Mouse (Mus musculus) lung, embryonic 14.5 days (tissue): ENCODE data around the gene Gpr87. TPM values are rescaled to one million over a fixed set of nuclear protein-coding genes. Genes with fewer than 3 reads are reported as not detected.

ENCODE experiments used
- ATAC-seq: fragments of 200-750 bp; cut with Nextera tagmentation; 2 replicates; pipeline ENCODE4 v1.8.0; 2017; ENCODE audit warnings: mild to moderate bottlenecking, moderate TSS enrichment, moderate library complexity; ENCODE audit not compliant: insufficient read depth
- DNase-seq: peaks from one replicate; pipeline ENCODE4 v3.0.0-alpha.2; 2015
- H3K27ac ChIP-seq: fragments of 300-500 bp; sonication (generic); 2 replicates; pipeline ENCODE4 v1.5.1; 2014; ENCODE audit warnings: low read depth, mild to moderate bottlenecking, moderate library complexity
- H3K27me3 ChIP-seq: fragments of 300-500 bp; sonication (generic); 2 replicates; pipeline ENCODE4 v1.6.1; 2014; ENCODE audit warnings: low read length, control low read depth; ENCODE audit not compliant: insufficient read depth
- H3K36me3 ChIP-seq: fragments of 300-500 bp; sonication (generic); 2 replicates; pipeline ENCODE4 v1.6.1; 2014; ENCODE audit warnings: control low read depth; ENCODE audit not compliant: insufficient read depth
- H3K4me1 ChIP-seq: fragments of 300-500 bp; sonication (generic); 2 replicates; pipeline ENCODE4 v1.6.1; 2014; ENCODE audit warnings: antibody characterized with exemption, control low read depth; ENCODE audit not compliant: insufficient read depth
- H3K4me2 ChIP-seq: fragments of 300-500 bp; sonication (generic); 2 replicates; pipeline ENCODE4 v1.6.1; 2014; ENCODE audit warnings: mild to moderate bottlenecking
- H3K4me3 ChIP-seq: fragments of 300-500 bp; sonication (generic); 2 replicates; pipeline ENCODE4 v1.5.1; 2014; ENCODE audit warnings: low read depth, low read length
- H3K9ac ChIP-seq: fragments of 300-500 bp; sonication (generic); 2 replicates; pipeline ENCODE4 v1.6.1; 2014
- H3K9me3 ChIP-seq: fragments of 300-500 bp; sonication (generic); 2 replicates; pipeline ENCODE4 v1.6.1; 2016; ENCODE audit warnings: low read depth, low read length, control low read depth
- CTCF ChIP-seq: IDR thresholded peaks from 2 replicates; pipeline ENCODE4 v1.5.1; 2016; ENCODE audit warnings: antibody characterized with exemption, low read depth
- WGBS: fragments of 180-500 bp; shearing (Covaris S2); extraction: QIAGEN DNeasy Blood & Tissue Kit; methylation state at CpG from one replicate; pipeline ENCODE4 v1.1.7; 2014; 5-methylcytosine and 5-hydroxymethylcytosine counted together
- polyA plus RNA-seq: library from polyadenylated mRNA; unstranded; fragments of >200 nt; fragmentation: Nextera tagmentation; extraction: Ambion mirVana; gene quantifications from 2 replicates; pipeline ENCODE4 v1.2.1, GENCODE M21; 2014

Gpr87 gene
- polyA plus RNA-seq, 1 experiment from 2014 or later, result 0.22 TPM

GRCm38 (mm10) chr3:59191674-59192073, 3.2 kb downstream of the Gpr87 start:
- no peak overlapping the region for H3K4me2 ChIP-seq
- WGBS, result 94% methylated on average over 6 of the region's 6 CpGs
- H3K9ac ChIP-seq, result no peak overlapping the region
- H3K27ac ChIP-seq, result no peak overlapping the region
- no peaks in the 10 kb centered on the region for H3K27me3 ChIP-seq
- no peak overlapping the region for H3K4me3 ChIP-seq
- no peaks in the 10 kb centered on the region for H3K9me3 ChIP-seq
- DNase-seq, result no peak
- TF ChIP-seq CTCF, result no peak
- H3K4me1 ChIP-seq, result no peaks in the 10 kb centered on the region
- H3K36me3 ChIP-seq, result no peaks in the 10 kb centered on the region
- ATAC-seq, result no peak

- ATAC-seq, result no peak
- DNase-seq, result no peak
- WGBS, result 69% methylated on average over 4 of the region's 4 CpGs
Observed at GRCm38 (mm10) chr3:59187336-59187735, 7.6 kb downstream of the Gpr87 start.

GRCm38 (mm10) chr3:59185662-59186061, 9.2 kb downstream of the Gpr87 start:
- WGBS, result 51% methylated on average over 4 of the region's 4 CpGs

More at GRCm38 (mm10) chr3:59187336-59187735, 7.6 kb downstream of the Gpr87 start:
- Histone ChIP-seq H3K36me3 (no peaks in the 10 kb centered on the region), H3K4me3 (no peak overlapping the region), H3K4me2 (no peak overlapping the region), H3K9ac (no peak overlapping the region), H3K4me1 (no peaks in the 10 kb centered on the region), H3K27ac (no peak overlapping the region), H3K9me3 (no peaks in the 10 kb centered on the region), H3K27me3 (no peaks in the 10 kb centered on the region)
- TF ChIP-seq CTCF, result no peak

GRCm38 (mm10) chr3:59182129-59182528, 12.8 kb downstream of the Gpr87 start:
- ATAC-seq, result no peak
- H3K9me3 ChIP-seq, result no peaks in the 10 kb centered on the region
- no peak overlapping the region for H3K4me3 ChIP-seq
- no peak for TF ChIP-seq CTCF
- H3K27ac ChIP-seq, result no peak overlapping the region
- H3K27me3 ChIP-seq, result no peaks in the 10 kb centered on the region
- H3K4me2 ChIP-seq, result no peak overlapping the region
- no peaks in the 10 kb centered on the region for H3K4me1 ChIP-seq
- DNase-seq, result no peak
- H3K9ac ChIP-seq, result no peak overlapping the region
- no peaks in the 10 kb centered on the region for H3K36me3 ChIP-seq

More at GRCm38 (mm10) chr3:59185662-59186061, 9.2 kb downstream of the Gpr87 start:
- DNase-seq, result no peak
- H3K9me3 ChIP-seq, result no peaks in the 10 kb centered on the region
- no peaks in the 10 kb centered on the region for H3K36me3 ChIP-seq
- H3K4me2 ChIP-seq, result no peak overlapping the region
- no peak for ATAC-seq
- H3K4me1 ChIP-seq, result no peaks in the 10 kb centered on the region
- no peak overlapping the region for H3K4me3 ChIP-seq
- H3K27me3 ChIP-seq, result no peaks in the 10 kb centered on the region
- no peak overlapping the region for H3K27ac ChIP-seq
- no peak overlapping the region for H3K9ac ChIP-seq
- no peak for TF ChIP-seq CTCF

- Histone ChIP-seq H3K27me3 (no peaks in the 10 kb centered on the region), H3K4me2 (no peak overlapping the region), H3K4me3 (no peak overlapping the region), H3K9me3 (no peaks in the 10 kb centered on the region), H3K9ac (no peak overlapping the region), H3K36me3 (no peaks in the 10 kb centered on the region), H3K27ac (no peak overlapping the region), H3K4me1 (no peaks in the 10 kb centered on the region)
- DNase-seq (no peak), ATAC-seq (peak; percentile 28; the same call in 1 of the 2 replicates)
- WGBS, result 66% methylated on average over 5 of the region's 5 CpGs
- TF ChIP-seq CTCF, result peak; percentile 17; the same call in 1 of the 2 replicates
Observed at GRCm38 (mm10) chr3:59181134-59181533, 13.8 kb downstream of the Gpr87 start.

- H3K36me3 ChIP-seq, result no peaks in the 10 kb centered on the region
- no peak overlapping the region for H3K4me3 ChIP-seq
- no peaks in the 10 kb centered on the region for H3K4me1 ChIP-seq
- no peak overlapping the region for H3K27ac ChIP-seq
- TF ChIP-seq CTCF, result no peak
- DNase-seq, result no peak
- no peaks in the 10 kb centered on the region for H3K9me3 ChIP-seq
- no peaks in the 10 kb centered on the region for H3K27me3 ChIP-seq
- no peak overlapping the region for H3K4me2 ChIP-seq
- ATAC-seq, result no peak
- no peak overlapping the region for H3K9ac ChIP-seq
- WGBS, result 61% methylated on average over 5 of the region's 5 CpGs
Observed at GRCm38 (mm10) chr3:59176871-59177270, 18.0 kb downstream of the Gpr87 start.

- H3K9me3 ChIP-seq, result no peaks in the 10 kb centered on the region
- DNase-seq (peak; percentile 91), ATAC-seq (peak; percentile 89)
- no peak overlapping the region for H3K4me2 ChIP-seq
- no peak overlapping the region for H3K27ac ChIP-seq
- 14% methylated on average over 5 of the region's 5 CpGs for WGBS
- no peak overlapping the region for H3K4me3 ChIP-seq
- TF ChIP-seq CTCF, result peak; percentile 94
- H3K27me3 ChIP-seq, result no peaks in the 10 kb centered on the region
- no peaks in the 10 kb centered on the region for H3K4me1 ChIP-seq
- no peaks in the 10 kb centered on the region for H3K36me3 ChIP-seq
- H3K9ac ChIP-seq, result no peak overlapping the region
Observed at GRCm38 (mm10) chr3:59175234-59175633, 19.7 kb downstream of the Gpr87 start.
